Mouse (Mus musculus): Measurements from ENCODE around the gene Hspb8. TPM values are rescaled to one million over a fixed set of nuclear protein-coding genes. Genes with fewer than 3 reads are reported as not detected.

Gene Hspb8
- polyA plus RNA-seq, 1 experiment from 2014 or later: 5.0 TPM

DNA sequence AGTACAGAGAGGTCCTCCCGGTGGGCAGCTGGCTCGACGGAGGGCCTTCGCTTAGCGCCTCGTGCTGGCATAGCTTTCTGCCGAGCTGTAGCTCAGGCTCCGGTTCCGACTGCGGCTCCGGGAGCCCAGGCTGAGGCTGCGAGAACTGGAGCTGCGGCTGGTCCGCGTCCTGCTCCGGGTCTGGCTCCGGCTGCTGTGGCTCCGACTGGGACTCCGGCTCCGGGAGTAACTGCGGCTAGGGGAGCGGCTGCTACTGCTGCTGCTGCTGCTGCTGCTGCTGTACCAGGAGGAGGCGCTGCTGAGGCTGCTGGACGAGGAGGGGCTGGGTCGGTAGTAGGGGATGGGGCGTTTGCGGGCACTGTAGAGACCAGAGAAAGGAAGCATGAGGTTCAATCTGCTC is 21.9 kb upstream of the Hspb8 start:
- ATAC-seq (replicated peaks; ENCODE audit: low FRiP score, low read depth) (no peak), DNase-seq (ENCODE audit: low spot score) (no peak)
- Histone ChIP-seq H3K27ac (no peak overlapping the region), H3K36me3 (ENCODE audit: insufficient read depth, low read length) (no peaks in the 10 kb centered on the region), H3K9me3 (replicated peaks; ENCODE audit: low read length) (no peaks in the 10 kb centered on the region), H3K9ac (ENCODE audit: low read depth, low read length) (no peak overlapping the region), H3K27me3 (ENCODE audit: insufficient read depth, low read length) (no peaks in the 10 kb centered on the region; the same call in 1 of the 2 replicates), H3K4me2 (ENCODE audit: low read length) (no peak overlapping the region), H3K4me3 (replicated peaks; ENCODE audit: low read depth, low read length) (no peak overlapping the region), H3K4me1 (replicated peaks; ENCODE audit: insufficient read depth, low read length) (no peaks in the 10 kb centered on the region)
- 66% methylated on average over 27 of the region's 27 CpGs for WGBS
- peak; percentile 54 for TF ChIP-seq CTCF (IDR thresholded peaks at IDR 0.05; ENCODE audit: low read depth)

GRCm38 (mm10) chr5:116443459-116443940 is 20.8 kb upstream of the Hspb8 start:
- DNase-seq (ENCODE audit: low spot score): no peak
- H3K9me3 ChIP-seq (replicated peaks; ENCODE audit: low read length): no peaks in the 10 kb centered on the region
- H3K27me3 ChIP-seq (ENCODE audit: insufficient read depth, low read length): no peaks in the 10 kb centered on the region; the same call in 1 of the 2 replicates

DNA sequence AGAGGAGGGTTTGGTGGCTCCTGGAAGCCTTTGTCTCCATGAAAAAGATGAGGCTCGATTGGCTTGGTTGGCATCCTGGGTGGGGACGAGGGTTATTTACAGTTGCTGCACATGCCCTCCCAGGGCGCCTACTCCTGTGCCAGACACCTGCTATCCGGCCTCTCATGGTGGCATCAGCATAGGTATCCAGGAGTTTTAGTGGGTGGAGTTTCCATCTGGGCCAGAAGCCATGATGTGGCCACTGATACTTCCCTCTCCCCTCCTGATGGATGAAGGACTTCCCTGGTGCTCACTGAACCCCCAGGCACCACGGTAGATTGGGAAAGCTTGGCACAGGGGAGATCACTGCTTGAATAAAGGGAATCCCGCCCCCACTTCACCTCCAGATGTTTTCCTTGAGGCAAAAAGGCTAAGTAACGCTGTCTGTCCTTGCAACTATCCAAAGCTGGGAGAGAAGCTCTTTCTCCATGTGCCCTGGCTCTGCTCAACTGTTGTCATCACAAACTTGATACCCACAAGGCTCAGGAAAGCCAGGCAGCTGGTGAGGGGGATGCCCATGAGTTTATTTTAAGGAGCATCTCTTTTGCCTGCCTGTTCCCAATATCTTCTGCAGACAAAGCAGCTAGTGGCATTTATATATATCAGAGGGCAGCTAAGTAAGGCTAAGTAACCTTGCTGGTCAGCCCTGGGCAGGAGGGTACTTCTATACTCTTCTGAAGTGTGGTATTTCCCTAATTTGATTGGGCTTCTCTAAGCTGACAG is 20.2 kb upstream of the Hspb8 start:
- Histone ChIP-seq H3K4me3 (replicated peaks; ENCODE audit: low read depth, low read length) (no peak overlapping the region), H3K27ac (no peak overlapping the region), H3K9ac (ENCODE audit: low read depth, low read length) (no peak overlapping the region), H3K4me2 (ENCODE audit: low read length) (no peak overlapping the region), H3K9me3 (replicated peaks; ENCODE audit: low read length) (no peaks in the 10 kb centered on the region), H3K4me1 (replicated peaks; ENCODE audit: insufficient read depth, low read length) (no peaks in the 10 kb centered on the region), H3K36me3 (ENCODE audit: insufficient read depth, low read length) (no peaks in the 10 kb centered on the region), H3K27me3 (ENCODE audit: insufficient read depth, low read length) (no peaks in the 10 kb centered on the region; the same call in 1 of the 2 replicates)
- no peak for ATAC-seq (replicated peaks; ENCODE audit: low FRiP score, low read depth)
- DNase-seq (ENCODE audit: low spot score): no peak
- 74% methylated on average over 7 of the region's 7 CpGs for WGBS
- TF ChIP-seq CTCF (IDR thresholded peaks at IDR 0.05; ENCODE audit: low read depth): no peak

More at GRCm38 (mm10) chr5:116443459-116443940, 20.8 kb upstream of the Hspb8 start:
- no peaks in the 10 kb centered on the region for H3K4me1 ChIP-seq (replicated peaks; ENCODE audit: insufficient read depth, low read length)
- 73% methylated on average over 8 of the region's 8 CpGs for WGBS
- no peak for TF ChIP-seq CTCF (IDR thresholded peaks at IDR 0.05; ENCODE audit: low read depth)
- no peak overlapping the region for H3K4me2 ChIP-seq (ENCODE audit: low read length)
- no peak overlapping the region for H3K4me3 ChIP-seq (replicated peaks; ENCODE audit: low read depth, low read length)
- no peak for ATAC-seq (replicated peaks; ENCODE audit: low FRiP score, low read depth)
- H3K36me3 ChIP-seq (ENCODE audit: insufficient read depth, low read length): no peaks in the 10 kb centered on the region
- H3K9ac ChIP-seq (ENCODE audit: low read depth, low read length): no peak overlapping the region
- no peak overlapping the region for H3K27ac ChIP-seq

GRCm38 (mm10) chr5:116440251-116440650 is 17.6 kb upstream of the Hspb8 start:
- Histone ChIP-seq H3K9ac (ENCODE audit: low read depth, low read length) (no peak overlapping the region), H3K4me2 (ENCODE audit: low read length) (no peak overlapping the region), H3K27ac (no peak overlapping the region), H3K27me3 (ENCODE audit: insufficient read depth, low read length) (no peaks in the 10 kb centered on the region), H3K4me3 (replicated peaks; ENCODE audit: low read depth, low read length) (no peak overlapping the region), H3K36me3 (ENCODE audit: insufficient read depth, low read length) (no peaks in the 10 kb centered on the region), H3K9me3 (replicated peaks; ENCODE audit: low read length) (no peaks in the 10 kb centered on the region), H3K4me1 (replicated peaks; ENCODE audit: insufficient read depth, low read length) (no peaks in the 10 kb centered on the region)
- ATAC-seq (replicated peaks; ENCODE audit: low FRiP score, low read depth): no peak
- DNase-seq (ENCODE audit: low spot score): no peak
- WGBS: 74% methylated on average over 4 of the region's 4 CpGs
- no peak for TF ChIP-seq CTCF (IDR thresholded peaks at IDR 0.05; ENCODE audit: low read depth)

DNA sequence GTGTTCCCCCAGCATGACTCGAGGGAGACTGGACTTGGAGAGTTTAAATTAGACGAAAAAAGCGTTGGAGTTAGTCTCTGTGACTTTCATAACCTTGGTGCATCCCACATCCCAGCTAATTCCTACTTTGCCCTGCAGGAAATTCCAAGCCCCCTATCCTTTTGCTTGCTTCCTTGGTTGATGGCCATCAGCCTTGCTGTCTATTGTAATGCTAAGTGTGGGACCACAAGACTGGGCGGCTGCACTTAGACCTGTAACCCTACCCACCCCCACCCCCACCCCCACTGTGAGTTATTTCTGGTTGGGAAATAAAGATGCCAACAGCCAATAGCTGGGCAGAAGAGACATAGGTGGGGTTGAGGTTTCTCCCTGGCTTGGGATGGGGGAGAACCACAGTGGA is 15.7 kb upstream of the Hspb8 start:
- ATAC-seq (replicated peaks; ENCODE audit: low FRiP score, low read depth): no peak
- no peak overlapping the region for H3K4me2 ChIP-seq (ENCODE audit: low read length)
- no peak overlapping the region for H3K9ac ChIP-seq (ENCODE audit: low read depth, low read length)
- WGBS: 27% methylated on average over 4 of the region's 4 CpGs
- no peak for DNase-seq (ENCODE audit: low spot score)
- H3K4me3 ChIP-seq (replicated peaks; ENCODE audit: low read depth, low read length): no peak overlapping the region
- H3K9me3 ChIP-seq (replicated peaks; ENCODE audit: low read length): no peaks in the 10 kb centered on the region
- no peaks in the 10 kb centered on the region for H3K36me3 ChIP-seq (ENCODE audit: insufficient read depth, low read length)
- H3K4me1 ChIP-seq (replicated peaks; ENCODE audit: insufficient read depth, low read length): no peaks in the 10 kb centered on the region
- no peak overlapping the region for H3K27ac ChIP-seq
- no peaks in the 10 kb centered on the region for H3K27me3 ChIP-seq (ENCODE audit: insufficient read depth, low read length)
- TF ChIP-seq CTCF (IDR thresholded peaks at IDR 0.05; ENCODE audit: low read depth): no peak

- no peaks in the 10 kb centered on the region for H3K9me3 ChIP-seq (replicated peaks; ENCODE audit: low read length)
- TF ChIP-seq CTCF (IDR thresholded peaks at IDR 0.05; ENCODE audit: low read depth): no peak
- H3K36me3 ChIP-seq (ENCODE audit: insufficient read depth, low read length): no peaks in the 10 kb centered on the region
- no peak overlapping the region for H3K4me3 ChIP-seq (replicated peaks; ENCODE audit: low read depth, low read length)
- H3K9ac ChIP-seq (ENCODE audit: low read depth, low read length): no peak overlapping the region
- ATAC-seq (replicated peaks; ENCODE audit: low FRiP score, low read depth): no peak
- no peak for DNase-seq (ENCODE audit: low spot score)
- H3K27me3 ChIP-seq (ENCODE audit: insufficient read depth, low read length): no peaks in the 10 kb centered on the region
- no peak overlapping the region for H3K4me2 ChIP-seq (ENCODE audit: low read length)
- H3K4me1 ChIP-seq (replicated peaks; ENCODE audit: insufficient read depth, low read length): no peaks in the 10 kb centered on the region
- H3K27ac ChIP-seq: no peak overlapping the region
Observed at GRCm38 (mm10) chr5:116436117-116436516, 13.5 kb upstream of the Hspb8 start.

All from kidney, postnatal 0 days (tissue).